Mouse (Mus musculus) midbrain, embryonic 13.5 days (tissue): Measurements from ENCODE around the gene Klhl35. TPM values are rescaled to one million over a fixed set of nuclear protein-coding genes. Genes with fewer than 3 reads are reported as not detected.
A peak's percentile ranks its signal among the peaks of the same experiment; 100 is the strongest.

ENCODE experiments used
- ATAC-seq: fragments of 200-750 bp; cut with Nextera tagmentation; 2 replicates; pipeline ENCODE4 v1.8.0; 2017; ENCODE audit warnings: mild to moderate bottlenecking, moderate TSS enrichment, moderate library complexity
- H3K27ac ChIP-seq: fragments of 300-500 bp; sonication (generic); 2 replicates; pipeline ENCODE4 v1.5.1; 2015; ENCODE audit warnings: inconsistent platforms, mild to moderate bottlenecking, moderate library complexity
- H3K27me3 ChIP-seq: fragments of 300-500 bp; sonication (generic); 2 replicates; pipeline ENCODE4 v1.6.1; 2015; ENCODE audit warnings: mild to moderate bottlenecking, inconsistent platforms
- H3K36me3 ChIP-seq: fragments of 300-500 bp; sonication (generic); 2 replicates; pipeline ENCODE4 v1.6.1; 2015; ENCODE audit warnings: mild to moderate bottlenecking, inconsistent platforms
- H3K4me1 ChIP-seq: fragments of 300-500 bp; sonication (generic); replicated peaks from 2 replicates; pipeline ENCODE4 v1.6.1; 2015; ENCODE audit warnings: inconsistent platforms
- H3K4me2 ChIP-seq: fragments of 300-500 bp; sonication (generic); replicated peaks from 2 replicates; pipeline ENCODE4 v1.6.1; 2015; ENCODE audit warnings: moderate library complexity, mild to moderate bottlenecking, inconsistent platforms
- H3K4me3 ChIP-seq: fragments of 300-500 bp; sonication (generic); replicated peaks from 2 replicates; pipeline ENCODE4 v1.5.1; 2015; ENCODE audit warnings: mild to moderate bottlenecking, inconsistent platforms
- H3K9ac ChIP-seq: fragments of 300-500 bp; sonication (generic); replicated peaks from 2 replicates; pipeline ENCODE4 v1.6.1; 2015; ENCODE audit warnings: mild to moderate bottlenecking, inconsistent platforms
- H3K9me3 ChIP-seq: fragments of 300-500 bp; sonication (generic); 2 replicates; pipeline ENCODE4 v1.6.1; 2016; ENCODE audit warnings: mild to moderate bottlenecking, inconsistent platforms
- WGBS: fragments of 180-500 bp; shearing (Covaris S2); methylation state at CpG from one replicate; pipeline ENCODE4 v1.1.7; 2015; 5-methylcytosine and 5-hydroxymethylcytosine counted together
- polyA plus RNA-seq: library from polyadenylated mRNA; unstranded; fragments of >200 nt; fragmentation: Nextera tagmentation; extraction: Ambion mirVana; gene quantifications from 2 replicates; pipeline ENCODE4 v1.2.1, GENCODE M21; 2015

Gene Klhl35
- polyA plus RNA-seq, 1 experiment from 2014 or later, result 17.2 TPM

GRCm38 (mm10) chr7:99474836-99475561 lies 9.2 kb downstream of the Klhl35 start:
- Histone ChIP-seq H3K4me3 (no peak overlapping the region), H3K36me3 (peaks cover 65% of the 10 kb centered on the region), H3K4me2 (no peak overlapping the region), H3K9me3 (no peaks in the 10 kb centered on the region), H3K4me1 (peaks cover 33% of the 10 kb centered on the region), H3K9ac (0 out of 2 replicates have a peak overlapping the region, but pooled peaks have one; percentile 37), H3K27ac (peak overlapping the region; percentile 84), H3K27me3 (0 out of 2 replicates have a peak, but pooled peaks cover 2% of the 10 kb centered on the region)
- WGBS, result 35% methylated on average over 12 of the region's 12 CpGs
- ATAC-seq, result peak; percentile 89

- no peak overlapping the region for H3K4me3 ChIP-seq
- H3K9ac ChIP-seq, result no peak overlapping the region
- peaks cover 71% of the 10 kb centered on the region for H3K36me3 ChIP-seq
- ATAC-seq, result no peak
- peak overlapping the region; percentile 84 for H3K27ac ChIP-seq
- WGBS, result 88% methylated on average over 2 of the region's 2 CpGs
- H3K9me3 ChIP-seq, result no peaks in the 10 kb centered on the region
- no peak overlapping the region for H3K4me2 ChIP-seq
- H3K27me3 ChIP-seq, result no peaks in the 10 kb centered on the region
- H3K4me1 ChIP-seq, result peaks cover 37% of the 10 kb centered on the region
Measured at GRCm38 (mm10) chr7:99475562-99475911, 9.7 kb downstream of the Klhl35 start.

DNA sequence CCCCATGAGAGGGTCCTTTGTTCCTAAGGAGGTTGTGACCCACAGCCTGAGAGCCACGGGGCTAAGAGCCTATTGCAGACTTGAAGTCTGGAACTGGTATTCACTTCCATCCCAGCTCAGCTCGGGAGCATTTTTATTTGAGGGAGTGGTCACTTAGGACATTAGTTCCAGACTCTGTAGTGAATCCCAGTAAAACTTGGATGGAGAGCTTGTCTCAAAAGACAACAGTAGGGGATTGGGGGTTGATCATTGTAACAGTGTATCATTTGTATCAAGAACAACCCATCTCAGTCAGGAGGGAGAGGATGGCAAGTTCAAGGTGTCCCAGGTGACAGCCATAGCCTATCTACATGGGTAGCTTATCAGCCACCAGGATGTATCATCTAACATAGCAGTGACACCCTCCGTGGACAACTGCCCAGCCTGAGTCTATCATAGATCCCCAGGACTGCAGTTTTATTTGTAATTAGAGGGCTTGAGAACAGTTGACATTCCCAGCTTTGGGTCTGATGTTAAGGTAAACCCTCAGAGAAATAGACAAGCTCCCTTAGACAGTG lies 10.8 kb downstream of the Klhl35 start:
- H3K9ac ChIP-seq, result no peak overlapping the region
- H3K4me3 ChIP-seq, result no peak overlapping the region
- no peaks in the 10 kb centered on the region for H3K27me3 ChIP-seq
- H3K9me3 ChIP-seq, result no peaks in the 10 kb centered on the region
- WGBS, result 56% methylated on average over 3 of the region's 3 CpGs
- H3K36me3 ChIP-seq, result peaks cover 78% of the 10 kb centered on the region
- 0 out of 2 replicates have a peak overlapping the region, but pooled peaks have one; percentile 46 for H3K27ac ChIP-seq
- H3K4me1 ChIP-seq, result peaks cover 48% of the 10 kb centered on the region
- H3K4me2 ChIP-seq, result no peak overlapping the region
- no peak for ATAC-seq

GRCm38 (mm10) chr7:99477235-99477634 lies 11.4 kb downstream of the Klhl35 start:
- no peak overlapping the region for H3K9ac ChIP-seq
- H3K27me3 ChIP-seq, result no peaks in the 10 kb centered on the region
- H3K4me3 ChIP-seq, result no peak overlapping the region
- H3K4me1 ChIP-seq, result peaks cover 54% of the 10 kb centered on the region
- H3K4me2 ChIP-seq, result no peak overlapping the region
- no peaks in the 10 kb centered on the region for H3K9me3 ChIP-seq
- WGBS, result 90% methylated on average over 5 of the region's 5 CpGs
- H3K27ac ChIP-seq, result no peak overlapping the region
- H3K36me3 ChIP-seq, result peaks cover 78% of the 10 kb centered on the region
- no peak for ATAC-seq

DNA sequence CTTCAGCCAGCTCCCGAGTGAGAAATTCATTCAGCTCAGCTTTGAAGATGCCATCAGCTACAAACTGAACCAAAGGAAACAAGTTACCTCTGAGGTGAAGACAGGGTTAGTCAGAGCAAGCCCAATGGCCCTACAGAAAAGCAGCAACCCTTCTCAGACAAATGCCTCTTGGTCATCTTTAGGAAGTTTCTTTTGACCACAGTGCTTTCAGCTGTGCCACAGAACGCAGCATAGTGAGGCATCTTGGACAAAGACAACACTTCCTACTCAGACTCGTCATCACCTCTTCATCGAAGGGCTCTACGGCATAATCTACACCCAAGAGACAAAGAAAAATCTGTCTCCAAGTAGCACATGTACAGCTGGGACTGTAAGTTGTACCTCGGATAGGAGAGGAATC lies 16.8 kb downstream of the Klhl35 start:
- peaks cover 40% of the 10 kb centered on the region for H3K4me1 ChIP-seq
- peak overlapping the region; percentile 68 for H3K4me3 ChIP-seq
- H3K9me3 ChIP-seq, result no peaks in the 10 kb centered on the region
- peak overlapping the region; percentile 80; the same call in 1 of the 2 replicates for H3K27ac ChIP-seq
- WGBS, result 6% methylated on average over 6 of the region's 6 CpGs
- H3K36me3 ChIP-seq, result peaks cover 47% of the 10 kb centered on the region
- peaks cover 19% of the 10 kb centered on the region; the same call in 1 of the 2 replicates for H3K27me3 ChIP-seq
- H3K9ac ChIP-seq, result peak overlapping the region; percentile 83
- peak; percentile 3; the same call in 1 of the 2 replicates for ATAC-seq
- peak overlapping the region; percentile 97 for H3K4me2 ChIP-seq

GRCm38 (mm10) chr7:99483271-99483923 lies 17.6 kb downstream of the Klhl35 start, which contains the start of gene Rps3:
TSS of gene Rps3 (minus strand) at chr7:99483738.
- peak; percentile 96 for ATAC-seq
- peak within 1 kb of the TSS; percentile 97 for H3K4me2 ChIP-seq

DNA sequence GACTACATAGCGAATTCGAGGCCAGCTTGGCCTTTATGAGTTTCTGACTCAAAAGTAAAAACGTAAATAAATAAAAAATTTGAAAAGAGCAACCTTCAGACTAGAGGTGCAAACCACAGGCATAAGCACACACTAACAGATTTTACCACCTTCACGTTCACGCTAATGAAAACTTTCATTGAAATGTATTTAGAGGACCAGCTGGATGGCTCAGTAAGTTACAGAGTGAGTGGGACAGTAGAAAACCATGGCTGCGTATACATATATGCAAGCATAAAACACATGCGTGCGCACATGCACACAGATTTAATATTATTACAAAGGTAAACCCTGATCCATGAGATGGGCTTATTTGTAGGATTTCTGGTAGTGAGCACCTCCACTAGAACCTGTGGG lies 18.1 kb downstream of the Klhl35 start:
- H3K27me3 ChIP-seq, result peaks cover 19% of the 10 kb centered on the region; the same call in 1 of the 2 replicates
- peaks cover 35% of the 10 kb centered on the region for H3K36me3 ChIP-seq
- no peaks in the 10 kb centered on the region for H3K9me3 ChIP-seq
- H3K4me3 ChIP-seq, result peak overlapping the region; percentile 17
- H3K4me1 ChIP-seq, result peaks cover 40% of the 10 kb centered on the region
- WGBS, result 47% methylated on average over 8 of the region's 8 CpGs
- H3K27ac ChIP-seq, result no peak overlapping the region
- ATAC-seq, result peak; percentile 50
- H3K4me2 ChIP-seq, result peak overlapping the region; percentile 51
- H3K9ac ChIP-seq, result no peak overlapping the region; the same call in 1 of the 2 replicates

More at GRCm38 (mm10) chr7:99483271-99483923, 17.6 kb downstream of the Klhl35 start, which contains the start of gene Rps3:
- Histone ChIP-seq H3K27ac (peak within 1 kb of the TSS; percentile 80), H3K36me3 (peaks cover 40% of the 10 kb centered on the region), H3K4me1 (peaks cover 40% of the 10 kb centered on the region), H3K27me3 (peaks cover 19% of the 10 kb centered on the region; the same call in 1 of the 2 replicates), H3K4me3 (peak within 1 kb of the TSS; percentile 68), H3K9me3 (no peaks in the 10 kb centered on the region), H3K9ac (peak within 1 kb of the TSS; percentile 83)
- WGBS, result under 1% methylated on average over 45 of the region's 45 CpGs

- no peak for ATAC-seq
- WGBS, result 91% methylated on average over 1 of the region's 1 CpGs
- H3K27ac ChIP-seq, result no peak overlapping the region
- peaks cover 35% of the 10 kb centered on the region for H3K4me1 ChIP-seq
- H3K27me3 ChIP-seq, result peaks cover 19% of the 10 kb centered on the region; the same call in 1 of the 2 replicates
- no peak overlapping the region for H3K4me2 ChIP-seq
- no peaks in the 10 kb centered on the region for H3K9me3 ChIP-seq
- H3K4me3 ChIP-seq, result no peak overlapping the region
- H3K36me3 ChIP-seq, result peaks cover 27% of the 10 kb centered on the region
- no peak overlapping the region for H3K9ac ChIP-seq
Measured at GRCm38 (mm10) chr7:99484679-99485078, 18.9 kb downstream of the Klhl35 start.

- H3K9me3 ChIP-seq, result peaks cover 4% of the 10 kb centered on the region
- peaks cover 19% of the 10 kb centered on the region; the same call in 1 of the 2 replicates for H3K27me3 ChIP-seq
- no peak overlapping the region for H3K9ac ChIP-seq
- no peaks in the 10 kb centered on the region for H3K36me3 ChIP-seq
- no peak for ATAC-seq
- no peak overlapping the region for H3K4me3 ChIP-seq
- 74% methylated on average over 5 of the region's 5 CpGs for WGBS
- no peaks in the 10 kb centered on the region for H3K4me1 ChIP-seq
- H3K4me2 ChIP-seq, result no peak overlapping the region
- no peak overlapping the region for H3K27ac ChIP-seq
Measured at GRCm38 (mm10) chr7:99489708-99490107, 23.9 kb downstream of the Klhl35 start.

DNA sequence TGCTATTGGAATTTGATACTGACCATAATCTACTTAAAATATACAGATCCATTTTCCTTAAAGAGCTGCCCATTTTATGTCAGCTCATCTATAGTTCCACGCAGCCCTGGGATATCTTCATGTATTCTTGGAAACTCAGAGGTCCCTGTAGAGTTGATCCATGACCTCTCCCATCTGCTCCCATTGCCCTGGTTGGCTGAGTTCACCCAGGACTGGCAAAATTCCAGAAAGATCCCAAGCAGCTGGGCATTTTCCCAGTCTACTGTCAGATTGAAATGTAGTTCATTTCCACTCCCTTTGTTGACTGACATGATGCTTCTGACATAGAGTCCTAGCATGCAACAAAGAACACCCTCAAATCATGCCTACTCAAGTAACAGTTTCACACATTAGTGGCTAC lies 33.3 kb downstream of the Klhl35 start:
- ATAC-seq, result no peak
- Histone ChIP-seq H3K4me1 (no peaks in the 10 kb centered on the region), H3K4me2 (no peak overlapping the region), H3K36me3 (no peaks in the 10 kb centered on the region), H3K4me3 (no peak overlapping the region), H3K9ac (no peak overlapping the region), H3K9me3 (no peaks in the 10 kb centered on the region), H3K27ac (no peak overlapping the region), H3K27me3 (no peaks in the 10 kb centered on the region)
- 65% methylated on average over 1 of the region's 1 CpGs for WGBS

DNA sequence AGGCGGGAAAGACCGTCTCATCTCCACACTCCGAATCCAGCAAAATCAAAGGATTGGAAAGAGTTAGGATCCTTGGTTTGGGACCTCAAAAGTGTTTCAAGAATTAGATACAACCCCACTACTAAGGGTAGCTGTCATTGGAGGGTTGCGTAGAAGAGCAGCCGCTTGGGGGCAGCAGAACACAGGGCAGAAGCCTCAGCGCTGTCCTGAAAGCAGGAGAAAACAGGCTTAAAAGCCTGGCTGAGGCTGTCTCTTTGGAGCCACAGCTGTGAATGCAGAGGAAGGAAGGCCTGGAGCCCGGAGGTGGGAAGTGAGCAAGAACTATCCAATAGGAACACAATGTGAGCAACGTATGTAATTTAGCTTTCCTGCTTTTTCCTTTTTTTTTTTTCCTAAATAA lies 34.4 kb downstream of the Klhl35 start:
- no peaks in the 10 kb centered on the region for H3K27me3 ChIP-seq
- no peak overlapping the region for H3K27ac ChIP-seq
- H3K9ac ChIP-seq, result no peak overlapping the region
- H3K36me3 ChIP-seq, result no peaks in the 10 kb centered on the region
- H3K9me3 ChIP-seq, result no peaks in the 10 kb centered on the region
- H3K4me3 ChIP-seq, result no peak overlapping the region
- H3K4me2 ChIP-seq, result no peak overlapping the region
- WGBS, result 4% methylated on average over 8 of the region's 8 CpGs
- ATAC-seq, result peak; percentile 88
- no peaks in the 10 kb centered on the region for H3K4me1 ChIP-seq

GRCm38 (mm10) chr7:99500655-99501054 lies 34.9 kb downstream of the Klhl35 start:
- Histone ChIP-seq H3K27ac (no peak overlapping the region), H3K4me1 (no peaks in the 10 kb centered on the region), H3K4me2 (no peak overlapping the region), H3K36me3 (no peaks in the 10 kb centered on the region), H3K4me3 (no peak overlapping the region), H3K9ac (no peak overlapping the region), H3K9me3 (no peaks in the 10 kb centered on the region), H3K27me3 (no peaks in the 10 kb centered on the region)
- WGBS, result 38% methylated on average over 5 of the region's 5 CpGs
- ATAC-seq, result no peak
